Comparison of ENCODE assay signal across 7 mouse cellular contexts in the genomic region with DNA sequence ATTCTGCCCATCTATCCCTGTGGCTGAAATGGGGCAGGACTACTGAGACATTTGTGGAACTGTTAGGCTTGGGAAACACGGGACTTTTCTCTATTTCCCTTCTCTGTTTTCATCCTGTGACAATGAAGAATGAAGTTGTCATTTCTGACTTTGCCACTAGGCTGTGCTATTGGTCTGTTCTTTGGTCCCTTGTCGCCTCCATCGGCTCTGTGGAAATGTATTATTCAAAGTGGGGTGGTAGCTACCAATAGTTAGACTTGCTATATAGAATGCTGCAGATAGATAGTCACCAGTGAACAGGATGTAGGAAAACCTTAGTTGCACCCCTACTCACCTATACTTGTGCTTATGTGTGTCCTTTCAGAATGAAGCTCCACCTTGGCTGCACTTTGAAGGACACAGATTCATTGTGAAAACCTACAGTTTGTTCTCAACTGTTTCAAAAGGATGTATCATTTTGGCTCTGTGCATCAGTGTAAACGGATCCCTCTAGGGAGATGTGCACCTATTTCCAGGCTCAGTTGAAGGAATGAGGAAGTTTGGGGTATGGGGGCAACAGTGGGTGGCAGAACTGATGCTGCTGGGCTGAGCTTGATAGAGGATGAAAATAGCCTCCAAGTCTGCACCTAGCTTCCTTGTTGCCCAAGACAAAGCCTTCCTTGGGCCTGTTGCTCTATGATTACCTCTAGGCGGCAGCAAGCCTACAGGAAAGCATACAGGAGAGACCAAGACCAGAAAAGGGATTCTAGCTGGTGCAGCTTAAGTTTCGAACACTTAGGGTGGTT.
DNase-seq lines count a peak whose midpoint lies in the region; ATAC-seq lines count a peak whose summit lies in the region.

No protein-coding gene starts in this region.

- H3K27ac ChIP-seq in forebrain, embryonic 16.5 days (ENCODE audit: low read length), result peak overlapping the region; percentile 42; the same call in 1 of the 2 replicates

- ATAC-seq in forebrain, embryonic 16.5 days, result peak; percentile 91

- H3K27me3 ChIP-seq in forebrain, embryonic 16.5 days (replicated peaks; ENCODE audit: control insufficient read depth, insufficient read depth, low read length), result no peaks in the 10 kb centered on the region

- H3K9ac ChIP-seq in forebrain, embryonic 16.5 days (replicated peaks; ENCODE audit: low read depth, low read length), result no peak overlapping the region

- no peaks in the 10 kb centered on the region for H3K9me3 ChIP-seq in forebrain, embryonic 16.5 days (ENCODE audit: control insufficient read depth, low read length)

- 16% methylated on average over 6 of the region's 6 CpGs for WGBS in forebrain, embryonic 16.5 days

- no peaks in the 10 kb centered on the region for H3K36me3 ChIP-seq in forebrain, embryonic 16.5 days (ENCODE audit: control insufficient read depth, insufficient read depth)

- no peak overlapping the region for H3K4me2 ChIP-seq in forebrain, embryonic 16.5 days (ENCODE audit: low read length)

- H3K4me1 ChIP-seq in forebrain, embryonic 16.5 days (replicated peaks; ENCODE audit: control insufficient read depth, insufficient read depth, low read length), result 0 out of 2 replicates have a peak, but pooled peaks cover 2% of the 10 kb centered on the region

- peak; percentile 29 for DNase-seq in thymus, postnatal 0 days (ENCODE audit: low spot score)
- no peak for DNase-seq in thymus, adult 18-20 months
- peak; percentile 16 for DNase-seq in c-Kit-positive CD71-negative TER-119-negative erythroid progenitor cells, embryonic 14.5 days (ENCODE audit: low read depth)
- DNase-seq in induced T-regulatory cell, adult 2 months (ENCODE audit: low read depth), result peak; percentile 40
- peak; percentile 57 for DNase-seq in lung, postnatal 14 days
- DNase-seq in right cerebral cortex, postnatal 10 days (ENCODE audit: low spot score in 2 of 2), result peak; percentile 79 to 85

- H3K4me3 ChIP-seq in forebrain, embryonic 16.5 days (replicated peaks; ENCODE audit: low read length), result no peak overlapping the region

Comparison
In these comparisons a context has a peak if more than half of its experiments do, and no peak if none do; other contexts are left out.
1. DNase-seq: peak in thymus, postnatal 0 days (single experiment), c-Kit-positive CD71-negative TER-119-negative erythroid progenitor cells, embryonic 14.5 days (single experiment), induced T-regulatory cell, adult 2 months (single experiment), lung, postnatal 14 days (single experiment) and right cerebral cortex, postnatal 10 days (2 of 2); none in thymus, adult 18-20 months (0 of 2).